Mouse (Mus musculus) retina, embryonic 14.5 days (tissue): ENCODE data around the gene C2cd4c.

Source experiments
- DNase-seq: peaks from one replicate; pipeline ENCODE4 v3.0.0-alpha.2; 2015; ENCODE audit warnings: low spot score

Gene C2cd4c

GRCm38 (mm10) chr10:79578891-79579290 lies 34.9 kb downstream of the C2cd4c start:
- no peak for DNase-seq

GRCm38 (mm10) chr10:79578276-79578675 lies 35.5 kb downstream of the C2cd4c start:
- DNase-seq, result no peak

- no peak for DNase-seq
These were observed 36.4 kb downstream of the C2cd4c start for GRCm38 (mm10) chr10:79577376-79577775.

GRCm38 (mm10) chr10:79575754-79576153 lies 38.1 kb downstream of the C2cd4c start:
- no peak for DNase-seq

- DNase-seq, result no peak
These were observed 39.0 kb downstream of the C2cd4c start for GRCm38 (mm10) chr10:79574796-79575195.

GRCm38 (mm10) chr10:79574350-79574749 lies 39.5 kb downstream of the C2cd4c start:
- DNase-seq, result no peak

- DNase-seq, result no peak
These were observed 40.2 kb downstream of the C2cd4c start for GRCm38 (mm10) chr10:79573611-79574010.

GRCm38 (mm10) chr10:79571314-79571713 lies 42.5 kb downstream of the C2cd4c start:
- DNase-seq, result no peak

GRCm38 (mm10) chr10:79569921-79570320 lies 43.9 kb downstream of the C2cd4c start:
- no peak for DNase-seq

GRCm38 (mm10) chr10:79559716-79560115 lies 54.1 kb downstream of the C2cd4c start:
- DNase-seq, result no peak

- no peak for DNase-seq
These were observed 56.3 kb downstream of the C2cd4c start for GRCm38 (mm10) chr10:79557496-79557895.

- DNase-seq, result no peak
These were observed 56.9 kb downstream of the C2cd4c start for GRCm38 (mm10) chr10:79556951-79557350.
